Mouse (Mus musculus): ENCODE results near the gene Nrarp. TPM values are rescaled to one million over a fixed set of nuclear protein-coding genes. Genes with fewer than 3 reads are reported as not detected.
A peak's percentile ranks its signal among the peaks of the same experiment; 100 is the strongest.

The Nrarp gene
- total and polyA plus RNA-seq, 3 experiments, result 0.20 to 3.1 (median 0.35) TPM

DNA sequence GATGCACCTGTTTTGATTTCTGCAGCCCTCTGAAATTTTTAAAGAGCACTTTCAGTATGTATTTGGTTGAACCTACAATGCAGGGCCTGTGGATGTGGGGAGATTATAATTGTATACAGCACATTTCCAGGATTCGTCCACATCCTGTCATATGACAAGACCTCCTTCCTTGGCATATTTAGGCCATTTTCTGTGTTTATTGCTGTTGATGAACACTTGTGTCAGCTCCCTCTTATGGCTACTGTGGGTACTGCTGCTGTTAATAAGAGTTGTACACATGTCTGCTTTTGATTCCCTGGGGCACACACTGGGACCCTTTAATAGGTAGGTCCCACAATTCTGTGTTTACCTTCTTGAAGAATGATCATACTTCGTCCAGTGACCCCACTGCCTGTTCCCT is 22.9 kb upstream of the Nrarp start:
- Histone ChIP-seq H3K4me2 (ENCODE audit: insufficient read depth, low read depth, poor library complexity, severe bottlenecking) (no peak overlapping the region), H3K4me1 (ENCODE audit: control insufficient read depth in 1 of 2, insufficient read depth in 2 of 2) (no peaks in the 10 kb centered on the region), H3K4me3 (replicated peaks in 1 of 3; ENCODE audit: low read depth in 2 of 3, low read length in 2 of 3, poor library complexity in 1 of 3) (no peak overlapping the region), H3K9me3 (replicated peaks; ENCODE audit: low read length) (no peaks in the 10 kb centered on the region), H3K79me2 (replicated peaks; ENCODE audit: control insufficient read depth, extremely low read depth, insufficient read depth, poor library complexity, severe bottlenecking) (no peaks in the 10 kb centered on the region), H3K27ac (ENCODE audit: insufficient read depth, low read depth) (no peak overlapping the region), H3K36me3 (replicated peaks in 1 of 2; ENCODE audit: control insufficient read depth in 1 of 2, insufficient read depth in 1 of 2, low read length in 1 of 2) (no peaks in the 10 kb centered on the region), H3K9ac (ENCODE audit: insufficient read depth, low read depth) (no peak overlapping the region), H3K27me3 (replicated peaks) (peaks cover 2% of the 10 kb centered on the region)
- DNase-seq (ENCODE audit: extremely low read depth), result peak; percentile 70
- TF ChIP-seq CTCF (conservative IDR thresholded peaks at IDR 0.05 in 1 of 2, IDR thresholded peaks at IDR 0.05 in 1 of 2; ENCODE audit: low read depth in 2 of 2, low read length in 2 of 2) (peak; percentile 66 to 72; a peak in 3 of 4 replicates), MYC (IDR thresholded peaks at IDR 0.05; ENCODE audit: low read depth, low read length) (no peak), RAD21 (IDR thresholded peaks at IDR 0.05; ENCODE audit: low read depth, low read length) (peak; percentile 26), ELF1 (IDR thresholded peaks at IDR 0.05; ENCODE audit: low read depth, low read length) (no peak), JUND (conservative IDR thresholded peaks at IDR 0.05; ENCODE audit: low read depth, low read length) (no peak), SMC3 (IDR thresholded peaks at IDR 0.05; ENCODE audit: low read depth, low read length) (peak; percentile 46)
- dilution Hi-C loops (cut with MboI; ENCODE audit: extremely low pct_ligation_motif_present, extremely low pct_unique_long_range_greater_than_20kb, low sequenced_read_pairs), result no loop called here
- in situ Hi-C loops (cut with MboI; ENCODE audit: low pct_ligation_motif_present, low pct_unique_long_range_greater_than_20kb, low sequenced_read_pairs), result no loop called here

GRCm38 (mm10) chr2:25167481-25167880 is 13.1 kb upstream of the Nrarp start:
- H3K4me2 ChIP-seq (ENCODE audit: insufficient read depth, low read depth, poor library complexity, severe bottlenecking), result no peak overlapping the region
- DNase-seq (ENCODE audit: extremely low read depth), result no peak
- H3K27ac ChIP-seq (ENCODE audit: insufficient read depth, low read depth), result no peak overlapping the region
- H3K36me3 ChIP-seq (replicated peaks in 1 of 2; ENCODE audit: control insufficient read depth in 1 of 2, insufficient read depth in 1 of 2, low read length in 1 of 2), result no peaks in the 10 kb centered on the region
- no peak overlapping the region for H3K9ac ChIP-seq (ENCODE audit: insufficient read depth, low read depth)
- in situ Hi-C loops (cut with MboI; ENCODE audit: low pct_ligation_motif_present, low pct_unique_long_range_greater_than_20kb, low sequenced_read_pairs) (no loop called here), dilution Hi-C loops (cut with MboI; ENCODE audit: extremely low pct_ligation_motif_present, extremely low pct_unique_long_range_greater_than_20kb, low sequenced_read_pairs) (no loop called here)
- no peak overlapping the region for H3K4me3 ChIP-seq (replicated peaks in 1 of 3; ENCODE audit: low read depth in 2 of 3, low read length in 2 of 3, poor library complexity in 1 of 3)
- TF ChIP-seq EP300 (IDR thresholded peaks at IDR 0.05; ENCODE audit: low read length) (no peak), IRF4 (IDR thresholded peaks at IDR 0.05; ENCODE audit: low read depth, low read length) (no peak), CHD2 (IDR thresholded peaks at IDR 0.05; ENCODE audit: low read length) (no peak), MYC (IDR thresholded peaks at IDR 0.05; ENCODE audit: low read depth, low read length) (no peak), POLR2A (IDR thresholded peaks at IDR 0.05; ENCODE audit: low read depth, low read length) (no peak), E2F4 (IDR thresholded peaks at IDR 0.05; ENCODE audit: insufficient replicate concordance, low read depth, low read length) (no peak), MAFK (IDR thresholded peaks at IDR 0.05; ENCODE audit: insufficient replicate concordance, low read length) (no peak), PAX5 (IDR thresholded peaks at IDR 0.05; ENCODE audit: low read length) (no peak), USF2 (conservative IDR thresholded peaks at IDR 0.05; ENCODE audit: low read depth, low read length) (no peak), CHD1 (IDR thresholded peaks at IDR 0.05; ENCODE audit: low read depth, low read length) (no peak), ZC3H11A (IDR thresholded peaks at IDR 0.05; ENCODE audit: low read depth, low read length) (no peak), JUND (conservative IDR thresholded peaks at IDR 0.05; ENCODE audit: low read depth, low read length) (no peak), SMC3 (IDR thresholded peaks at IDR 0.05; ENCODE audit: low read depth, low read length) (no peak), MEF2A (IDR thresholded peaks at IDR 0.05; ENCODE audit: borderline replicate concordance, low read depth, low read length) (no peak), TCF12 (IDR thresholded peaks at IDR 0.05; ENCODE audit: low read depth, low read length) (no peak), RCOR1 (conservative IDR thresholded peaks at IDR 0.05; ENCODE audit: low read depth, low read length) (no peak), SIN3A (IDR thresholded peaks at IDR 0.05; ENCODE audit: low read length) (no peak), RAD21 (IDR thresholded peaks at IDR 0.05; ENCODE audit: low read depth, low read length) (no peak), POLR2AphosphoS2 (IDR thresholded peaks at IDR 0.05; ENCODE audit: low read depth, low read length) (no peak)
- H3K9me3 ChIP-seq (replicated peaks; ENCODE audit: low read length), result no peaks in the 10 kb centered on the region
- peaks cover 11 to 34% of the 10 kb centered on the region in 2 experiments for H3K4me1 ChIP-seq (ENCODE audit: control insufficient read depth in 1 of 2, insufficient read depth in 2 of 2)
- no peaks in the 10 kb centered on the region for H3K27me3 ChIP-seq (replicated peaks)
- no peaks in the 10 kb centered on the region for H3K79me2 ChIP-seq (replicated peaks; ENCODE audit: control insufficient read depth, extremely low read depth, insufficient read depth, poor library complexity, severe bottlenecking)

All from CH12.LX (cell line).